Mouse (Mus musculus): ENCODE measurements around the gene Fbxo31.

Fbxo31 gene

DNA sequence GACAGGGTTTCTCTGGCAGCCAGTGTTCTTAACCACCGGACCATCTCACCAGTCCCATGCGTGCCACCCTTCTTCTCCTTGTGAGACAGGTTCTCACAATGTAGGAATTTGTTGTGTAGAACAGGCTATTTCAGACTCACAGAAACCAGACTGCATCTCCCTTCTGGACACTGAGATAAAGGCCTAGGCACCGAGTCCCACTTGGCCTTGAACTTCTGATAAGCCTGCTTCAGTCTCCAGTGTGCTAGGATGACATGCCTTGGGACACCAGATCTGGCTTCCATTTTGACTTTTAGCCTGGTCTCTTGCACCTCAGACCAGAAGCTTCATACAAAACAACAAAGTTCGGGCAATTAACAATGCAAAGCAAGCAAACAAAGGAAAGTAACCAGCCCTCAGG, 10.1 kb upstream of the Fbxo31 start:
- DNase-seq (ENCODE audit: low read depth) = no peak

DNA sequence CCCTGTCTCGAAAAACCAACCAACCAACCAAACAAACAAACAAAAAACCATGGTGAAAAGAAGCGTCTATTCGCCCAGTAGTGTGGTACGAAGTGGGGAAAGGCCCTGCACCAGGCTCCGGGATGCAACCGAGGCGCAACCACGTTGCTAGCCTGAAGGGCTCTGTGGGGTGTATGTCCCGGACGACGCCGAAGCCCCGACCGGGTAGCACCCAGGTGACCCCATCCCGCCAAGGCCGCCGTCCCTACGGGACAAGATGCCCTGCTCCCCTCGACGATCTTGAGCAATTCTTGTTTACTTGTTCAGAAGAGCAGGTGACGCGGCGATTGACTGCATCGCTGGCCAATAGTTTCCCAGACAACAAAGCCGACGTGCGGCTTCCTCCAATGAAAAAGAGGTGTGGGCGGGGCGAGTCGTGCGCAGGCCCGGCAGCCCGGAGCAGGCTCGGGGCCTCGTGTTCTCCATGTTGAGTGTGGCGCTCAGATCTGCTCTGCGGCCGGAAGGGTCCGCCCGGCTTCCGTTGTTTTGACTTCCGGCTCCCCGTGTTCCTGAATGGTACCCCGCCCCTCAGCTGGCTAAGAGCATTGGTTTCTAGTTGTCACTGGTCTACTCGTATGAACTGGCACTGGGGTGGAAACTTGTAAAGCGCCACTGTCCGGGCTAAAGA, 6.7 kb upstream of the Fbxo31 start:
- DNase-seq (ENCODE audit: low read depth) = peak; percentile 100

DNA sequence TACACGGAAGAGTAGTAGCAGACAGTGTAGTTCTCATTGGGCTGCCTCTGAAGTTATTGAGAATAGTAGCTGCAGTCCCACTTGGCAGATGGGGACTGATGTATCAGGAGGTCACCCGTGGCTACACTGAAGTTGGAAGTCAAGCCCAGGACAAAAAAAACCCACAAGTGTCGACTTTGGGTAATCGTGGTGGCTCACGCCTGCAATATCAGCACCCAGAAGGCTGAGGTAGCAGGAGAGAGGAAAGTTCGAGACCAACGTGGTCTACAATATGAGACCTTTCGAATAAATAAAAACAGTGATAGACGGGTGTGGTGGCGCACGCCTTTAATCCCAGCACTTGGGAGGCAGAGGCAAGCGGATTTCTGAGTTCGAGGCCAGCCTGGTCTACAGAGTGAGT, 6.1 kb upstream of the Fbxo31 start:
- peak; percentile 44 for DNase-seq (ENCODE audit: low read depth)

DNA sequence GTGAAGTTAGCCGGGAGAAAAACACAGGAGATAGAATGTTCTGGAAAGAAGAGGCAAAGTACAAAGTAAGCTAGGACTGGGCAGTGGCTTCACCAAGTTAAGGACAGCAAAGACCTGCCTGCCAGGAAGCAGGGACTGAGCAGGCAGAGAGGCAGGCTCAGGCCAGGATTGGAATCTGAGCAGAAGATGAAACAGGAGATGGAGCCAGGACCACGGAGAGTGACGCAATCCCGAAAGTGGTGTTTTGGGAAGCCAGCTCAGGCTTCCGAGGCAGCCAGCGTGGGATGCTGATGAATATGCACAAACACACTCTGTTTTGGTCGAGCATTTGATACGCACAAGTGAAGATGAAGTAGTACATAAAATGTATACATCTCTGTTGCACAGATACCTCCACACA, 5.0 kb upstream of the Fbxo31 start:
- DNase-seq (ENCODE audit: low read depth) = no peak

DNA sequence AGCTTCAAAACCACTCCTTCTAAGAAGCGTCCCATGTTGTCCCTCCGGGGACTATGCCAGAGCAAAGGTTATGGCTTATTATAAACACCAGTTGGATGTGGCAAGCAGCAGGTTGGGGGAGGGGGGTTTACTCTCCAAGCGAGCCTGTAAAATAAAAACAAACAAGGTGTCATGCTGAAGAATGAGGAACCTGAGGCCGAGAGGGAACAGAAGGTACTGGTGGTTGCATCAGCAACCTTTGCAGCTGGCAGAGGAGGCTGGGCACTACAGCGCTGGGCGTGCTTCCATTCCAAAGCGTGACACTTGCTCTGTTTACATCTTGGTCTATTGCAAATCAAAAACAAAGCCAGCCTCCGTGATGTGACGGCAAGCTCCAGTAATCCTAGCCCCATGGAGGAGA, 1.9 kb upstream of the Fbxo31 start:
- no peak for DNase-seq (ENCODE audit: low read depth)

DNA sequence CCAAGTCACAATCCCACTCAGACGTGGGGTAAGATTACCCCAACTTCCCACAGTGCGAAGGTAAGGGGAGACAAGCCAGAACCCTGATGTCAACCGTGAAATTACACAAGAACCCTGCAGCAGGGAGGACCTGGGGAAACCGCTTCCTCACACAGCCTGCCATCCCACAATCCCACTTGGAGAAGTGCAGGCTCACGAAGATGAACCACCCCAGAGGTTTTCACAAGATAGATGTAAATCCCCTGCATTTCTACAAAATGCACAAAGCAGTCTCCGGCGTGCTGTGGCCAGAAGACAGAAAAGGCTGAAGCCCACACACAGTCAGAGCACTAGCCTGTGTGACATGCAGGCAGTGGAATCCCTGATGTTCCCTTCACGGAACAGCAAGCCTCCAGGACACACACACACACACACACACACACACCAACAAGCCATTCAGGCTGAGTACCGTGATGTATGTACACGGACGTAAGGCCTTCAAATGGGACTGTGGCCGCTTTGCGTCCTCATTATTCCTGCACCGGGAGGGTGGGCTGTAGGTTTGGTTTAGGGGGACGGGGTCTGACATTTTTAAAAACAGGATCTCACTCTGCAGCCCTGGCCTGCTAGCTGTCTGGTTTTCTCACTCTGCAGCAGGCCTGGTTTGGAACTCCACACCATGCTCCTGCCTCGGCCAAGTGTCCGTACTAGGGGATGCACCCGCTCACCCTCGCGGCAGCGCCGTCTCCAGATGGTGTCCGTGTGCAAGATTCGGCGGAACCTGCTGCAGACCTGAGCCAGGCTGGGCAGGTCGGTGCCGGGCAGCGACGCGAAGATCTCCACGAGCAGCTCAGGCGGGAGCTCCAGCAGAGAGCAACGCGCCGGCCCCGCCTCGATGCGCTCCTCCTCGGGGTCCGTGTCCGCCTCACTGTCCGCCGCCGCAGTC, 593 bp downstream of the Fbxo31 start:
- DNase-seq (ENCODE audit: low read depth) = peak; percentile 50

DNA sequence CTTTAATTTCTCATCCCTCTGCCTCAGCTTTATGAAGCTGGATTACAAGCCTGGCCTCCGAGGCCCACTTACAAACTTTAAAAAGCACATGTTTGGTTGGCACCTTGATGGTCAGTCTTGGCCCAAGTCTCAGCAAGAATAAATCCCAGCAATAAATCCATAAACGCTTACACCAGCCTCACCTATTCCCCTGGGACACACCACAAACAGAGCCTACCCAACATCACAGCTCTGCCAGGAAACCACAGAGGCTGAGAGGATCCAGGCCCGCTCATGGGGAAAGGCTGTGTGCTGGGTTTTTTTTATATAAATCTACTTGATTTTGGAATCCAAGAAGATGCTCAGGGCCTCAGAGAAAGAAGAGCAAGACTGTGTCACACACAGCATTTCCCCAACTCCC, 2.9 kb downstream of the Fbxo31 start:
- no peak for DNase-seq (ENCODE audit: low read depth)

DNA sequence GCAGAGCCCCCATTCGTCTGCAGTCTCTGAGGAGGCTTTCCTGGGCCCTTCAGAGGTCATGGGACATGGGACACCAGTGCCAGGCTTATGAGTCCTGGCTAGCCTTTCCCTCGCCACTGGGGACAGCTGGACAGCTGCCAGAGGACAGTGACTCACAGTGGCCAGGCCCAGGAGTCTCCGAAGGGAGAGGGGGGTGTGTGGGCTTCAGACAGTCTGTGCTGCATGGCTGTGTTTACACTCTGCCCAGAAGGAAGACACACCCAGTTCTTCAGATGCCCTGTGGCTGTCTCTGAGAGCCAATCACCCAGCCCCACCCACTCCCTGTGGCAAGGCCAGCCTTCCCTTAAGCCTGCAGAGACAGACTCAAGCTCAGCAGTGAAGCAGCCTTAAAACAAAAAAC, 5.3 kb downstream of the Fbxo31 start:
- DNase-seq (ENCODE audit: low read depth) = peak; percentile 96

DNA sequence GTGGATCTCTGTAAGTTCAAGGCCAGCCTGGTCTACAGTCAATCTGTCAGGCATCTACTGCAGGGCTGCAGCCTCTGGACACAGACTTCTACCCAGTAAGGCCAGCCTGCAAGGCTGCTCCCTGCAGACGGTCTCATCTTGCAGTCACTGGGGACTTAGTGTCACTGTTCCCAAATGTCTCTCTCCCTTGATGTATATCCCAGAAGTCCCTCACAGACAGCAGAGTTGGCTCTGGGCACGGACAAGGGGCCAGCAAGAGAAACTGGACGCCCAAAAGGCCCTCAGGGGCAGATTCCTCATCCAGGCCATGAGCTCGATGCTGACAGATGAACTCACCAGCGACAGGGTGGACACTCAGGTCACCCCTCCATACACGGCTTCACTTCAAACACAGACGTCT, 6.5 kb downstream of the Fbxo31 start:
- DNase-seq (ENCODE audit: low read depth) = no peak

DNA sequence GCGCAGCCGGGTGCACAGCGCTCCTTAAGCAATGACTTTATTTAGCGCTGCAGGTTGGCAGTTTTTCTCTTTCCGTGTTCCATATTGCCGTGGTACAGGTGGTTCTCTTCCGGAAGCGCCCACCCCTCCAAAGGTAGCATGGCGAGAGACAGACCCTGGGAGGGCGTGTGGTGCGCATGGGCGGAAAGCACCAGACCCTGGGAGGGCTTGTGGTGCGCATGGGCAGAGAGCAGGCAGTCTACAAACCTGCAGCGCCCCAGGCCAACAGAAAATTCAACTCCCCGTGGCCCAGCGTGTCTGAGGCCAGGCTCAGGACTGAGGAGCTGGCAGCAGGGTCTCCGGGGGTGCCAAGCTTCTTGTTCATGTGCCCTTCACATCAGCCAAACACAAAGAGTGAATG, 7.8 kb downstream of the Fbxo31 start:
- peak; percentile 74 for DNase-seq (ENCODE audit: low read depth)

DNA sequence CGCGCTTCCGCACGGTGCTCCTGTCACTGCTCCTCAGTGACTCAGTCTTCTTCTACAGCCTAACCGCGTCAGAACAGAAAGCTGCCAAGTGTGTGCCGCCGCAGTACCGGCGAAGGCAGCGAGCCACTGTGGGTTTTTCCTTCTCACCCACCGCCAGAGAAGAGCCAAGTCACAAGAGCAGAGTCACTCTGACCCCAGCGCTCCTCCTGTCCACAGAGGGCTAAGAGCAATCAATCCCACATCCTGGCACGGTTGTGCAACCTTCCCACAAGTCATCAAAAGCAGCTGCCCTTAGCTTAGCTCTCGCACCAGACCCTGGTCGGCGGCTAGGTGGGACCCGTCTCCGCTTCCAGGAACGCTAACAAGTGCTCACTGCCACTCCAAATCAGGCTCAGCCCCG, 8.3 kb downstream of the Fbxo31 start:
- DNase-seq (ENCODE audit: low read depth) = peak; percentile 99

DNA sequence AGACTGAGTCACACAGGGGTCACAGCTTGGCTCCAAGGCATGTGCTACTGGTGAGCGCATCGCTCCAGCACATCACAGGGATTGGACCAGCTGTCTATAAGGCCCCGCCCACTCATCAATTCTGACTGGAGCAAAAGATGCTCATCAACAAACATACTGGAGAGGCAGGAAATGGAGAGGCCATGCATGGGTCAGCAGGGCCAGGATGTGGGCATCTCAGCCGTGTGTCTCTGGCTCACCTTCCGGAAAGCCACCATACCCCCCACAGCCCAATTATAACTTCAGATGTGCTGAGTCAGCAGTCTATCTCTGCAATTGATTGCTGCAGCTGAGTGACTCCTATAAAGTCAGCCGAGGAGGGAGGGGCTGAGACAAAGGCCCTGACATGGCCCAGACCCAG, 10.3 kb downstream of the Fbxo31 start:
- peak; percentile 91 for DNase-seq (ENCODE audit: low read depth)

DNA sequence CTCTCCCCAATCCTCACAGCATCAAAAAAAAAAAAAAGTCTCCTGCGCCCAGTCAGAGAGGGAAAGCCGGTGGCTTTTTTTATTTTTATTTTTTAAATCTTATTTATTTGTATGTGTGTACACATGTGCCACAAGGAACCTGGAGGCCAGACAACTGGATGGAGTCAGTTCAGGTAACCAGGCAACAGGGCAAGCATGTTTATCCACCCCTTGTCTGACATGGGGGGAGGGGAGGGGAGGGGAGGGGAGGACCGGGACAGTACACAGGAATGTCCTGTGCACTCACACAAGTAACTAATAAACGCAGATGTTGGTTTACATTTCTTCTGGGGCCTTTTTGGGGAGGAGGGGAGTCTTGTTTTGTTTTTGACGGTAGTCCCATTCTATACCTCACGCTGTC, 14.9 kb downstream of the Fbxo31 start:
- no peak for DNase-seq (ENCODE audit: low read depth)

DNA sequence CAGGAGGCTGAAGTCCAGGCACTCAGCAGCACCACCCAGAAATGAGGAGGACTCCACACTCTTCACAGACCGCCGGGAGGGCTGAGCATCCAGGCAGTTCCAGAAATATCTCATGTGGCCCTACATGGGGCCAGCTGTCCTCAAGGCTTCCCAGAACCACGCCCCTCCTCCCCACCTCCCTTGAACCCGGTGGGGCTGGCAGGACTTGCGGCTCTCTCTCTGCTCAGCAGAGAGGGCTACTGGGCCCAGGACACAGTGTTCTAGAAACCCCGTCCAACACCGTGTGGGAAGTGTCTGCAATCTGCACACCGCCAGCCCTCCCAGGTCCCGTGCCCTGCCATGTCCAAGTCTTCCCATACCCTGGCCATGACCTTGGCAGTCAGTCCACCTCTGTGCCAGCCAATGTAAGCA, 15.7 kb downstream of the Fbxo31 start:
- DNase-seq (ENCODE audit: low read depth) = no peak

DNA sequence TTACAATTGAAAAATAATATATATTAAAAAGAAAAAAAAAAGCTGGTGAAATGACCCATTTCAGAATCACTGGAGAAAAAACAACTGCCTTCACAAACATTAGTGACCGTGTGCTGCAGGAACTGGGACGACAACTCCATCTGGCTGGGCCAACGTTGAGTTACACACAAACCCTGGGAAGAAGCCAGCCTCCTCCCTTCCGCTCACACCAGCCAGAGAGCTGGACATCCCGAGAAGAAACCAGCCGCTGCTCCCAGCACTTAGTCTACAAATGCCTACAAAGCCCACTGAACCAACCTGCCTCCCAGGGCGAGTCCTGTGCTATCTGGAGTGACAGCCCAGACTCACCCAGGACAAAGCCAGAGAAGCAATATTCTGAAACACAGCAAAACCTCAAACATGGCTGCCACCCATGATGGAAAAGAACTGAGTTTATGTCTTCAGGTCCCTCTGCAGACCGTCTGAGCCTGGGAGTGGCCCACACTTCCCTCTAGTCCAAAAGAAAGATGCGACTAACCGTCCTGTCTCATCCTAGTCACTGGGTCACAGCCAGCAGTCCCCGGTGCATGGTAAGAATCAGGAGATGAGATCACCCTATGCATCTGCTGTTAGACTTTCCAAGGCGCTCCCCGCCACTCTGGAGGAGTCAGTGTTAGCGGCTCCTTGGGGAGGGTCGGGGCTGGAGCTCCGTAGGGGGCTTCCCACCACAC, 16.8 kb downstream of the Fbxo31 start:
- DNase-seq (ENCODE audit: low read depth) = no peak

DNA sequence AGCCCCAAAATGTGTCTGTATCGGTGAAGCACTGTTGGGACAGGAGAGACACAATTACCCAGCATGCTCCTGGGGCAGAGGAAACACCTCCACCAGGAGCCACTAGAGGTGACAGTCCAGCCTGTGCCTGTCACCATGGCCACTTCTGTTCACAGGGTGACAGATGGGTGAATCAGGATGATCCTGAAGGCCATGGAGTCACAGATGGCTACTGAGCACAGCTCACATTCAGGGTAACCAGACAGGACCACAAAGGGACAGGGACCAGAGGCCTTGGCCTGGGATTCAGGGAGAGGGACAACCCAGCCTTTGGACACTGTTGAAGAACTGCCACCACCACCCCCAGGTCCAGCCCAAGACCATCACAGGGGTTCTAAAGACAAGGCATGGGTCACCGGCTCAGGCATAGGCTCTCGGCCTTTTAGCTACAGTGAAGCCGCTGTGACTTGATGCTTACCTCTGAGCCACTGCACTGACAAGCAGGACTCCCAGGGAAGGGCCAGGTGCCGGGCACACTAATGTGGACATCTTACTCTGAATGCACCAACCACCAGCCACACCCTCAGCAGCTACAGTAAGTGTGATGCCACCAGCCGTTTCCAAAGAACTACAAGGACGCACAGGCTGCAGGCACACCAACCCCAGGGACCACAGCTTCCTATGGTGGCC, 18.0 kb downstream of the Fbxo31 start:
- DNase-seq (ENCODE audit: low read depth) = no peak

DNA sequence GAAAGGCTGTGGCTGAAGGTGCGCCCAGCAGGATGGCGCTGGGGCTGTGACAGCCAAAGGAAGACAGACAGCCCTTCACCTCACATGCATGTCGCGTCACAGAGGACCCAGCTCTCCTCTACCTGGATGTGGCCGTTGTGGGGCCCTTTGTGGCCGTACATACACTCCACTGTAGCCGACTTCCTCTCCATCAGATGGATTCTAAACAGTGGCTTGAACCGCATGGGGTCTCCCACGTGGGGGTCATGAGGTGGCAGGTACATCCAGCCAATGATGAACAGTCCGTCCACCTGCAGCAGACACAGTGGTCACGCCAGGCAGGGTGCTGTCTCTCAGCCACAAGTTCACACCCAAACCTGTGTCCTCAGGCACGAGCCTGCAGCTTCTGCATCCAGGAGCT, 18.8 kb downstream of the Fbxo31 start:
- DNase-seq (ENCODE audit: low read depth) = no peak

DNA sequence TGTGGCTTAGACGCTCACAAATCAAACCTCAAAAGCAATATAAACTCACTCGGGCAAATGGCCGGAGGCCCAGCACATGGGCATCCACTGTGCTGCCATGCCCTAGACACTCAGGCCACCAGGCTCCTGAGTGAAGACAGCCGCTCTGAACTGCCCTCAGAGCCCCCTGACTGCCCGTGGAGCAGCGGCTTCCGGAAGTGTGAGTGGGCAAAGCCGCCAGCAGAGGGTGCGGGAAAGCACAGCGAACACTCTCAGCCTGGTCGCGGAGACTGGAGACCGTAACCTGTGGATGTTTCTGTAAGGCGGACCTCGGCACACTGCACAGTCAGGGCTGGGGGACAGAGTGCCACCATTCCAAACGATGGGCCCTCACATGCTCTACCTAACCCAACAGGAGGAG, 20.1 kb downstream of the Fbxo31 start:
- no peak for DNase-seq (ENCODE audit: low read depth)

DNA sequence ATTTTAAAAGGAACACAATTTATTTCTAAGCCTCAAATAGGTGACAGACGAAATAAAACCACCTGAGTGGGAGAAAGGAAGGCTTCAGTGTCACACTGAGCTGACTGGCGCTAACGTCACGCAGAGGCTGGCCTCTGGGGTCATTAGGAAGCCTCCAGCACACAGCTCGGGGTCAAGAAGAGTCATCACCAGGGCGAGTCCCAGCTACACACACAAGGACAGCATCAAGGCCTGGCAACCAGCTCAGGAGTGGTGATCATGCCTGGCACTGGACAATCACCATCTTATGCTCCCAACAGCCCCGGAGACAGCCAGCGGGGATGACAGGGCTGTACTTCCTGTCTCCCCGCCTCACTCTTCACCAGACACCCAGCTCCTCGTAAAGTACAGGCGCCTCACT, 20.9 kb downstream of the Fbxo31 start:
- DNase-seq (ENCODE audit: low read depth) = no peak

DNA sequence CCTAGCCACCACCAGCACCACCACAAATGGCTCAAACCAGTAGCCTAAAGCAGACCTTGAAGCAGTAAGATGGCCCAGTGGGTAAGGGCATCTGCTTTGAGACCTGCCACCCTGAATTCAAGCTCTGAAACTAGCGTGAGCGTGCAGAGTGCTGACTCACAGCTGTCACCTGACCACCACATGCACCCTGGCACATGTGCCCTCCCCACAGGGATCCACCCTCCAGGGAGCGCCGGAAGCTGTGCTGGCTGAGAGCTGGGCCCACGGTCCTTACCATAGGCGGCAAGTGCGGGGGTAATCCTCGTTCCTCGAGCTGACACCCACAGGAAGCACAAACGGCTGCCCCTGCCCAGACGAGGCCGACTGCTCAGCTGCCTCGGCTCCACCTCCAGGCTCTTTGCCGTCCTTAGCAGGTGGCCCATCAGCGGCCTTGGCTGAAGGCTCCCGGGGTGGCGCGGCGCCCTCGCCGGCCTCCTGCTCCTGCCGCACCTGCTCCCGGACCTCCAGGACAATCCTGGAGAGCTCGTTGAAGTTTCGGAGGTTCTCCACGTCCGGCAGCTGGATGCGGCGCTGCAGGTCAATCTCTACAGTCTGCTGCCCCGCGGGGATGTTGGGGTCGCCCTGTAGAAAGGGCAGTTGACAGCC, 24.7 kb downstream of the Fbxo31 start:
- no peak for DNase-seq (ENCODE audit: low read depth)

DNA sequence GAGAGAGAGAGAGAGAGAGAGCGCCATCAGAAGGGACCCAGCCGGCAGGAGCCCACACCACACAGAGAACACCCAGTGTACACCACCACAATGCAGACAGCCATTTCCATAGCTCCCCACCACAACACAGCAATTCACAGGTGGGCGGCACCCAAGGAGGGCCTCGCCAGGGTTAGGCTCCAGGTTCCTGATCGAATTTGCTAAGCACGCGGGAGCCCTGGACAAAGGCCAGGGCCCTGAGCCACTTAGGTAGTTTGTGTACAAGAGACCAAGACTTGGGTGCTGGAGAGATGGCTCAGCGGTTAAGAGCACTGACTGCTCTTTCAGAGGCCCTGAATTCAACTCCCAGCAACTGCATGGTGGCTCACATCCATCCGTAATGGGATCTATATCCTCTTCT, 26.1 kb downstream of the Fbxo31 start:
- no peak for DNase-seq (ENCODE audit: low read depth)
